Mouse (Mus musculus) testis, postnatal 10 days (tissue): ENCODE results near the gene Tex10.

Source experiments
- DNase-seq: peaks from one replicate; pipeline ENCODE4 v3.0.0; 2021; ENCODE audit warnings: low spot score

Gene Tex10

GRCm38 (mm10) chr4:48472792-48473650 is at the start of gene Tex10:
Gene Tex10, minus strand, starts transcription at chr4:48473459.
- peak; percentile 96 for DNase-seq

- no peak for DNase-seq
Observed at GRCm38 (mm10) chr4:48510861-48511260, 37.6 kb upstream of the Tex10 start.

GRCm38 (mm10) chr4:48492510-48492909 is 19.3 kb upstream of the Tex10 start:
- DNase-seq = no peak

- DNase-seq = no peak
Observed at GRCm38 (mm10) chr4:48491290-48491743, 18.1 kb upstream of the Tex10 start.

GRCm38 (mm10) chr4:48488916-48489315 is 15.7 kb upstream of the Tex10 start:
- DNase-seq = no peak

GRCm38 (mm10) chr4:48481287-48481686 is 8.0 kb upstream of the Tex10 start:
- DNase-seq = peak; percentile 58

- no peak for DNase-seq
Observed at GRCm38 (mm10) chr4:48473651-48474011, 372 bp upstream of the Tex10 start.

GRCm38 (mm10) chr4:48472052-48472791 is 1.0 kb downstream of the Tex10 start:
- DNase-seq = no peak

GRCm38 (mm10) chr4:48470977-48471376 is 2.3 kb downstream of the Tex10 start:
- no peak for DNase-seq

- no peak for DNase-seq
Observed at GRCm38 (mm10) chr4:48461060-48461459, 12.2 kb downstream of the Tex10 start.

- DNase-seq = no peak
Observed at GRCm38 (mm10) chr4:48458436-48458835, 14.8 kb downstream of the Tex10 start.

- DNase-seq = no peak
Observed at GRCm38 (mm10) chr4:48454106-48454773, 19.0 kb downstream of the Tex10 start.

- no peak for DNase-seq
Observed at GRCm38 (mm10) chr4:48428054-48428453, 45.2 kb downstream of the Tex10 start.

GRCm38 (mm10) chr4:48427413-48427812 is 45.8 kb downstream of the Tex10 start:
- DNase-seq = no peak

GRCm38 (mm10) chr4:48423738-48424137 is 49.5 kb downstream of the Tex10 start:
- no peak for DNase-seq

- DNase-seq = no peak
Observed at GRCm38 (mm10) chr4:48422633-48423032, 50.6 kb downstream of the Tex10 start.

- DNase-seq = no peak
Observed at GRCm38 (mm10) chr4:48418831-48419468, 54.3 kb downstream of the Tex10 start.

- DNase-seq = peak; percentile 54
Observed at GRCm38 (mm10) chr4:48415838-48416335, 57.4 kb downstream of the Tex10 start.

GRCm38 (mm10) chr4:48413473-48413872 is 59.8 kb downstream of the Tex10 start:
- DNase-seq = no peak

GRCm38 (mm10) chr4:48407350-48408039 is 65.8 kb downstream of the Tex10 start:
- peak; percentile 78 for DNase-seq
